Mouse (Mus musculus): ENCODE results near the gene Map4k5.

The Map4k5 gene

GRCm38 (mm10) chr12:69838376-69838775 is 54.6 kb downstream of the Map4k5 start:
- DNase-seq: no peak

- DNase-seq: no peak
Measured at GRCm38 (mm10) chr12:69833982-69834604, 58.9 kb downstream of the Map4k5 start.

- DNase-seq: no peak
Measured at GRCm38 (mm10) chr12:69831239-69831910, 61.6 kb downstream of the Map4k5 start.

- DNase-seq: no peak
Measured at GRCm38 (mm10) chr12:69828214-69828613, 64.8 kb downstream of the Map4k5 start.

- DNase-seq: no peak
Measured at GRCm38 (mm10) chr12:69824881-69825597, 68.0 kb downstream of the Map4k5 start.

GRCm38 (mm10) chr12:69814272-69814671 is 78.7 kb downstream of the Map4k5 start:
- no peak for DNase-seq

GRCm38 (mm10) chr12:69813596-69813995 is 79.4 kb downstream of the Map4k5 start:
- DNase-seq: no peak

GRCm38 (mm10) chr12:69812986-69813385 is 80.0 kb downstream of the Map4k5 start:
- DNase-seq: no peak

- DNase-seq: no peak
Measured at GRCm38 (mm10) chr12:69811976-69812375, 81.0 kb downstream of the Map4k5 start.

GRCm38 (mm10) chr12:69809439-69809838 is 83.6 kb downstream of the Map4k5 start:
- DNase-seq: no peak

- DNase-seq: no peak
Measured at GRCm38 (mm10) chr12:69807399-69807985, 85.5 kb downstream of the Map4k5 start.

- no peak for DNase-seq
Measured at GRCm38 (mm10) chr12:69805148-69805547, 87.9 kb downstream of the Map4k5 start.

- DNase-seq: no peak
Measured at GRCm38 (mm10) chr12:69804393-69805070, 88.5 kb downstream of the Map4k5 start.

GRCm38 (mm10) chr12:69803196-69803595 is 89.8 kb downstream of the Map4k5 start:
- DNase-seq: no peak

- DNase-seq: no peak
Measured at GRCm38 (mm10) chr12:69800586-69800985, 92.4 kb downstream of the Map4k5 start.

GRCm38 (mm10) chr12:69796311-69796710 is 96.7 kb downstream of the Map4k5 start:
- DNase-seq: no peak

- DNase-seq: peak; percentile 72
Measured at GRCm38 (mm10) chr12:69790530-69791505, 102.2 kb downstream of the Map4k5 start, which contains the start of gene Cdkl1. Gene Cdkl1 (minus strand): TSS chr12:69791267.

GRCm38 (mm10) chr12:69789766-69790529 is 103.1 kb downstream of the Map4k5 start:
- DNase-seq: peak; percentile 8

- no peak for DNase-seq
Measured at GRCm38 (mm10) chr12:69788380-69788779, 104.6 kb downstream of the Map4k5 start.

- no peak for DNase-seq
Measured at GRCm38 (mm10) chr12:69785471-69785870, 107.5 kb downstream of the Map4k5 start.

Data from right cerebral cortex, postnatal 14 days (tissue).